Mouse (Mus musculus): ENCODE data around the gene Myo1e. TPM values are rescaled to one million over a fixed set of nuclear protein-coding genes. Genes with fewer than 3 reads are reported as not detected.

Gene Myo1e
- polyA plus RNA-seq, 1 experiment from 2014 or later: 10.0 TPM

DNA sequence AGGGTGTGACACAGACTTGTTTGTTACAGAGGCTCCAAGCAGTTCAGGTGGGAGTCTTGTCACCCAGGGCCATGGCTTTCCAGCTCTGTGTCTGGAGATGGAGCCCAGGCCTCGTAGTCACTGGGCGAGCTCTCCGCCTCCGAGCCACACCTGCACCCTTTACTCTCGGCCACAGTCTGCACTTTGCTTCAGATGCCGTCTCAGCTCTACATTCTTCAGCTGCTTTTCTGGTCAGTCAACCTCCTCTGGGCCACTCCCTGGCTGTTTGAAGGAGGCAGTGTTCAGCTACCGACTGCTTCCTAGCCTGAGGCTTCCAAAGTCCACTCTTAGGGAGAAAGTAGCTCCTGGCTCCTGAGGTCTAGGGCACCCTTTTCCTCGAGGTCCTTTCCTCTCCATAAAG is 22.7 kb downstream of the Myo1e start:
- DNase-seq (ENCODE audit: low spot score) (no peak), ATAC-seq (ENCODE audit: low FRiP score) (no peak)
- no peaks in the 10 kb centered on the region for H3K4me1 ChIP-seq (replicated peaks; ENCODE audit: control insufficient read depth, insufficient read depth, low read length)
- no peak overlapping the region for H3K9ac ChIP-seq (ENCODE audit: low read depth, low read length)
- H3K9me3 ChIP-seq (ENCODE audit: control insufficient read depth, low read length): no peaks in the 10 kb centered on the region
- no peak overlapping the region for H3K27ac ChIP-seq (ENCODE audit: low read depth, low read length)
- 75% methylated on average over 8 of the region's 8 CpGs for WGBS
- no peak overlapping the region for H3K4me3 ChIP-seq (ENCODE audit: low read depth, low read length)
- no peak overlapping the region for H3K4me2 ChIP-seq (replicated peaks; ENCODE audit: low read depth, low read length)
- H3K27me3 ChIP-seq (ENCODE audit: control insufficient read depth, insufficient read depth, low read length): no peaks in the 10 kb centered on the region
- no peaks in the 10 kb centered on the region for H3K36me3 ChIP-seq (ENCODE audit: control insufficient read depth, insufficient read depth, low read length)

DNA sequence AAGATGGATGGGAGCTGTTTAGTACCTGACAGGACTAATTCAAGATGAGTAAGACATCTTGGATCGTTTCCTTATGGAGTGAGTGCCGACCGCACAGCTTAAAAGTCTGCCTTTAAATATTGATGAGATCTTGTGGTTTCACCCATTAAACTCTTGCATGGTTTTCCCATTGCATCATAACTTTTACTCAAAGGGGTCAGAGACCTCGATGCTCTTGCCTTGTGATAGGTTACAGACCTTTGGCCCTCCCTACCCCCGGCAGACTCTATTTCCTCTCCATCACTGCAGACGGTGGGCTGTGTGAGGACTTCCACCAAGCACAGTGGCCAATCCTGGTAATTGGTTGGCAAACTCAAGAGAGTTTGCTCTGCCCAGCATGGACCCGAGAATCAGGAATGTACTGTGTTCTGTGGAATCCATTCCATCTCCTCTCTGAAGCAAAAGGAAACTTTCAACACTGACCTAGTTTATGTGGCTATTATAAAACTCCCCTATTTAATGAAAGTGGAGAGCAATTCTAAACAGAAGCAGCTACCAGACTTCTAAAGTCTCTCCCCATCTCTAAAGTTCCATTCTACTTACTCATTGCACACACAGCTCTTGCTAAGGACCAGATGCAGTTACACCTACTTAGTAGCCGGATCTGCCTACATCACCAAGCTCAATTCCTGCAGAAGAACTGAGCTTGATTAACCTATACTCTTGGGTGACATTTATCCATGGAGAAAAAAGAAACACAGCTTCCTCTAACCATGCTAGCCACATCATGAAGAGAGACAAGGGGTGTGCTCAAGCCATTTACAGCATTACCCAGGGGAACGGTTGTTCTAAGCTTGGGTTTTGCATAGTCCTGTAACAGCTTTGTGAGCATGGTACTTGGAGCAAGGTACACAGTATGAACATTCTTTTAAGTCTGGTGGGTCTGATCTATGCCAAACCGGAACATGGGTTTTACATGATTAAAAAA is 25.2 kb downstream of the Myo1e start:
- no peaks in the 10 kb centered on the region for H3K36me3 ChIP-seq (ENCODE audit: control insufficient read depth, insufficient read depth, low read length)

DNA sequence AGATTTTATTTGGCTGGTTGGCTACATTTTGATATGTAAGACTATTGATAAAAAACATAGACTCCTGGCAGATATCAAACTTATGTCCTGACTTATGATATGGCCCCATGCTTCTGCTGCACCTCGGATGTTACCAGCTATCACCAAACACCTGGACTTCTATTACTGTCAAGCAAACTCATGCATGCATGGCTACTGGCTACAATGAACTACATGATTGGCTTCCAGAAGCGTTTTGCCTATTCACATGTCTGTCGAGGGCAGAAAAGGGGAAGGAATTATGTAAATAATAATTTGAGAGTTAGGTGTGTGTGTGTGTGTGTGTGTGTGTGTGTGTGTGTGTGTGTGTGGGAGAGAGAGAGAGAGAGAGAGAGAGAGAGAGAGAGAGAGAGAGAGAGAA is 30.0 kb downstream of the Myo1e start:
- DNase-seq (ENCODE audit: low spot score): no peak
- Histone ChIP-seq H3K4me2 (replicated peaks; ENCODE audit: low read depth, low read length) (no peak overlapping the region), H3K36me3 (ENCODE audit: control insufficient read depth, insufficient read depth, low read length) (no peaks in the 10 kb centered on the region), H3K9me3 (ENCODE audit: control insufficient read depth, low read length) (no peaks in the 10 kb centered on the region), H3K4me1 (replicated peaks; ENCODE audit: control insufficient read depth, insufficient read depth, low read length) (no peaks in the 10 kb centered on the region), H3K27me3 (ENCODE audit: control insufficient read depth, insufficient read depth, low read length) (no peaks in the 10 kb centered on the region), H3K9ac (ENCODE audit: low read depth, low read length) (no peak overlapping the region), H3K27ac (ENCODE audit: low read depth, low read length) (no peak overlapping the region), H3K4me3 (ENCODE audit: low read depth, low read length) (no peak overlapping the region)
- ATAC-seq (ENCODE audit: low FRiP score): no peak
- 86% methylated on average over 3 of the region's 3 CpGs for WGBS

More for the DNA sequence above, 25.2 kb downstream of the Myo1e start:
- H3K27me3 ChIP-seq (ENCODE audit: control insufficient read depth, insufficient read depth, low read length): no peaks in the 10 kb centered on the region
- no peaks in the 10 kb centered on the region for H3K4me1 ChIP-seq (replicated peaks; ENCODE audit: control insufficient read depth, insufficient read depth, low read length)
- H3K9ac ChIP-seq (ENCODE audit: low read depth, low read length): no peak overlapping the region
- H3K4me2 ChIP-seq (replicated peaks; ENCODE audit: low read depth, low read length): no peak overlapping the region
- no peak overlapping the region for H3K27ac ChIP-seq (ENCODE audit: low read depth, low read length)
- no peak overlapping the region for H3K4me3 ChIP-seq (ENCODE audit: low read depth, low read length)
- H3K9me3 ChIP-seq (ENCODE audit: control insufficient read depth, low read length): no peaks in the 10 kb centered on the region
- no peak for DNase-seq (ENCODE audit: low spot score)
- ATAC-seq (ENCODE audit: low FRiP score): no peak
- WGBS: 88% methylated on average over 10 of the region's 10 CpGs

DNA sequence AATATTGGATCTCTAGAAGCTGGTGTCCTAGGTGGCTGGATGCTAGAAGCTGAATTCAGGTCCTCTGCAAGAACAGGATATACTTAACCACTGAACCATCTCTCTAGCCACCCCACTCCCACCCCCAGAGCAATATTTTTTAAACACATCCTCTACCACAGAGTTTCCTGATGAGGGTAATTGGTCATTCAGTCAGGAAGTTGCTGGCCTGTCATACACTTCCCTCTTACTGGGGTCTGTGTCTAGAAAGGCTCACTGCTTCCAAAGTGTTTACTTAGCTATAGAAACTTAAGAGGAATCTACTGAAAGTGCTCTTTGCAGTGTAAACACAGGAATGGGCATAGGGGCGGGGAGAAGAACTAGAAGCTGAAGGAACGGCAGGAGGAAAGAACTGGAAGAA is 30.4 kb downstream of the Myo1e start:
- DNase-seq (ENCODE audit: low spot score) (no peak), ATAC-seq (ENCODE audit: low FRiP score) (no peak)
- Histone ChIP-seq H3K27ac (ENCODE audit: low read depth, low read length) (no peak overlapping the region), H3K4me2 (replicated peaks; ENCODE audit: low read depth, low read length) (no peak overlapping the region), H3K9ac (ENCODE audit: low read depth, low read length) (no peak overlapping the region), H3K4me3 (ENCODE audit: low read depth, low read length) (no peak overlapping the region), H3K36me3 (ENCODE audit: control insufficient read depth, insufficient read depth, low read length) (no peaks in the 10 kb centered on the region), H3K9me3 (ENCODE audit: control insufficient read depth, low read length) (no peaks in the 10 kb centered on the region), H3K4me1 (replicated peaks; ENCODE audit: control insufficient read depth, insufficient read depth, low read length) (no peaks in the 10 kb centered on the region), H3K27me3 (ENCODE audit: control insufficient read depth, insufficient read depth, low read length) (no peaks in the 10 kb centered on the region)
- 60% methylated on average over 2 of the region's 2 CpGs for WGBS

DNA sequence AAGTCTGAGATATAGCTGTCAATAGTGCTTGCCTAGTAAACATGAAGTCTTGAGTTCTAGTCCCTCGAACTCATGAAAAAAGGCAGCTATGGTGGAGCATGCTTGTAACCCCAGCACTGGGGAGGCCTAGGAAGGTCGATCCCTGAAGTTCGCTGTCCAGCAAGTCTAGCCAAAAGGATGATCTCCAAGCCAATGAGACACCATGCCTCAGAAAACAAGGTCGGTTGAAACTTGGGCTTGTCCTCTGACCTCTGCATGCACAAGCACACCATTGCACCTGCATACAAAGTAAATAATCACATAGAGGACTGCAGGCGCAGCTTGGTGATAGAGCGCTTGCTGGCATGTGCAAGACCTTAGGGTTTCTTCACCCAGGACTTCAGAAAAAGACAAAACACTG is 31.2 kb downstream of the Myo1e start:
- no peak overlapping the region for H3K4me2 ChIP-seq (replicated peaks; ENCODE audit: low read depth, low read length)
- no peaks in the 10 kb centered on the region for H3K4me1 ChIP-seq (replicated peaks; ENCODE audit: control insufficient read depth, insufficient read depth, low read length)
- H3K9ac ChIP-seq (ENCODE audit: low read depth, low read length): no peak overlapping the region
- 94% methylated on average over 6 of the region's 6 CpGs for WGBS
- no peaks in the 10 kb centered on the region for H3K27me3 ChIP-seq (ENCODE audit: control insufficient read depth, insufficient read depth, low read length)
- no peaks in the 10 kb centered on the region for H3K36me3 ChIP-seq (ENCODE audit: control insufficient read depth, insufficient read depth, low read length)
- H3K4me3 ChIP-seq (ENCODE audit: low read depth, low read length): no peak overlapping the region
- ATAC-seq (ENCODE audit: low FRiP score) (no peak), DNase-seq (ENCODE audit: low spot score) (no peak)
- H3K9me3 ChIP-seq (ENCODE audit: control insufficient read depth, low read length): no peaks in the 10 kb centered on the region
- H3K27ac ChIP-seq (ENCODE audit: low read depth, low read length): no peak overlapping the region

DNA sequence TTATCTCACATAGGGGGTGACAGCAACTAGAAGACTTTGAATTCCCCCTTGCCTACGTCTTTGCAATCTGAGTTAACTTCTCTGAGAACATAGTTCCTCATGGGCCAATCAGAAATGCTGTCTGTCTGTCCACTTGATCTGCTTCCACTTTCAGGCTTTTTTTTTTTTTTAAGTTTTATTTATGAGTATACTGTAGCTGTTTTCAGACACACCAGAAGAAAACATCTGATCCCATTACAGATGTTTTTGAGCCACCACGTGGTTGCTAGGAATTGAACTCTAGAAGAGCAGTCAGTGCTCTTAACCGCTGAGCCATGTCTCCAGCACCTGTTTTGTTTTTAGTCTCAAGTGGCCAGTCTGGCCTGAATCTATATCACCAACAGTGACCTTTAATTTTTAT is 32.1 kb downstream of the Myo1e start:
- Histone ChIP-seq H3K4me3 (ENCODE audit: low read depth, low read length) (no peak overlapping the region), H3K9ac (ENCODE audit: low read depth, low read length) (no peak overlapping the region)
- WGBS: 89% methylated on average over 3 of the region's 3 CpGs

DNA sequence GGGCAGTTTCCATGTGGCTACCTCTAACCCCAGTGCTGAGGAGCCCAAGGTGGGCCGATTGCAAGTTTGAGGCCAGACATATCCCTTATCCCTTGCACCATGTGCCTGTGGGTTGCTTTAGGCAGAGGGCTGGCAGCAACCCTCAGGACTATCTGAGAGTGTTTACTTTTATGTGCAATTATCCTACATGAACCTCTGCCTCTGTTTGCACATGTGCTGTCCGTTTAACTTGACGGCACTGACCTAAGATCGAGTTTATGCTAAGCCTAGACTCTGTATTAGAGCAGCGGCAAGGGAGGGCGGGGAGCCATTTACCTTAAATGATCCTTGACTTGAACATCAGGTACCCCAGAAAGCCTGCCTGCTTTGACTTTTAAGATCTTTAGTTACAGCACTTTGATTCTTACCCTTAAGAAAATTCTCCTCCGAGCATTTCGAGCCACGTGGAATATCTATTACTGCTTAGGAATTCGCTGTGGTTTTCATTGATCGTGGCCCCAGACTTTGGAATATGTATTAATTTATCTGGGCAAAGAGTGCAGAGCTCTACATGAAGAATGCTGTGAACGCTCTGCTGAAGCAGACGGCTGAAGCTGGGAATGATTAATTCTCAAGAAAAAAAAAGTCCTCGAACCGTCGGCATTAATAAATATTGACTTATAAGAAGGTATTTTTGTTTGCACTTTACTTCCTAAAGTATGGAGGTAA is 33.7 kb downstream of the Myo1e start:
- H3K4me2 ChIP-seq (replicated peaks; ENCODE audit: low read depth, low read length): no peak overlapping the region
- DNase-seq (ENCODE audit: low spot score): no peak
- 83% methylated on average over 16 of the region's 16 CpGs for WGBS

More for the DNA sequence above, 32.1 kb downstream of the Myo1e start:
- DNase-seq (ENCODE audit: low spot score) (no peak), ATAC-seq (ENCODE audit: low FRiP score) (no peak)
- Histone ChIP-seq H3K4me1 (replicated peaks; ENCODE audit: control insufficient read depth, insufficient read depth, low read length) (no peaks in the 10 kb centered on the region), H3K27me3 (ENCODE audit: control insufficient read depth, insufficient read depth, low read length) (no peaks in the 10 kb centered on the region), H3K27ac (ENCODE audit: low read depth, low read length) (no peak overlapping the region), H3K4me2 (replicated peaks; ENCODE audit: low read depth, low read length) (no peak overlapping the region), H3K9me3 (ENCODE audit: control insufficient read depth, low read length) (no peaks in the 10 kb centered on the region), H3K36me3 (ENCODE audit: control insufficient read depth, insufficient read depth, low read length) (no peaks in the 10 kb centered on the region)

DNA sequence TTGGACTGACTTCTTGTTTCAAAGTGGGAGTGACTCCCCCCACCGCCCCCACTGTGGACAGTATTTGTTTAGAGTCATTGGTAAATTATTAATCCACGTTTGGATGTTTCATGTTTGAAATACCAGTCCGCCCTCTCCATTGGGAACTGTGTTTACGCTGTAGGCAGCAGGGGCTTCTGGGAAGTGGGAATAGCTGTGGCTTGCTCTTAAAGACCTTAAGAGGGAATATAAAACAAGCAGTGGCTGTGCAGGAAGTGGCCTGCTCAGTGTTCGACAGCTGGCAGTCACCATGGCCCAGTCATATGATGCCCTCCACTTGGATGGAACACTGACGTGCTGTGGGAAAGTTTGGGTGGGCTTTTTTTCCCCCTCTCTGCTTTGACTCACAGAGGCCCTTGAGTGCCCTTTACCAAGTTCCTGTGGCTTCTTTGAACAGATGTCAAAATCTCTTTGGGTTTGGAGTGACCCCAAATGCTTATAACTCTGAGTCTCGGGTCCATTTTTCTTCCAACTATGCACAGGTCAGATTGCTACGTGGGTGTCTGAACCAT is 34.3 kb downstream of the Myo1e start:
- Histone ChIP-seq H3K4me2 (replicated peaks; ENCODE audit: low read depth, low read length) (no peak overlapping the region), H3K4me1 (replicated peaks; ENCODE audit: control insufficient read depth, insufficient read depth, low read length) (no peaks in the 10 kb centered on the region), H3K9me3 (ENCODE audit: control insufficient read depth, low read length) (no peaks in the 10 kb centered on the region), H3K9ac (ENCODE audit: low read depth, low read length) (no peak overlapping the region), H3K27me3 (ENCODE audit: control insufficient read depth, insufficient read depth, low read length) (no peaks in the 10 kb centered on the region), H3K4me3 (ENCODE audit: low read depth, low read length) (no peak overlapping the region), H3K27ac (ENCODE audit: low read depth, low read length) (no peak overlapping the region), H3K36me3 (ENCODE audit: control insufficient read depth, insufficient read depth, low read length) (no peaks in the 10 kb centered on the region)
- ATAC-seq (ENCODE audit: low FRiP score) (no peak), DNase-seq (ENCODE audit: low spot score) (no peak)
- WGBS: 73% methylated on average over 8 of the region's 8 CpGs

More for the DNA sequence above, 33.7 kb downstream of the Myo1e start:
- Histone ChIP-seq H3K9me3 (ENCODE audit: control insufficient read depth, low read length) (no peaks in the 10 kb centered on the region), H3K27me3 (ENCODE audit: control insufficient read depth, insufficient read depth, low read length) (no peaks in the 10 kb centered on the region), H3K36me3 (ENCODE audit: control insufficient read depth, insufficient read depth, low read length) (no peaks in the 10 kb centered on the region), H3K4me3 (ENCODE audit: low read depth, low read length) (no peak overlapping the region), H3K9ac (ENCODE audit: low read depth, low read length) (no peak overlapping the region), H3K27ac (ENCODE audit: low read depth, low read length) (no peak overlapping the region), H3K4me1 (replicated peaks; ENCODE audit: control insufficient read depth, insufficient read depth, low read length) (no peaks in the 10 kb centered on the region)
- ATAC-seq (ENCODE audit: low FRiP score): no peak

Measured in hindbrain, embryonic 11.5 days (tissue).